In genomic region chr5:21718546-21718945, GRCm38 (mm10) we compare ENCODE assay signal across 17 mouse cellular contexts. TPM values are rescaled to one million over a fixed set of nuclear protein-coding genes. Genes with fewer than 3 reads are reported as not detected.
DNase-seq lines count a peak whose midpoint lies in the region; TF ChIP-seq lines count a peak whose summit lies in the region.
"Had no signal": no experiment of that assay in that cellular context is flagged by ENCODE, and none has a peak within 500 bp of the region (broad histone marks: within the 10 kb centered on the region; RNA-seq: fewer than 3 reads in every experiment).

No protein-coding gene starts in this region.

- DNase-seq in heart, adult 11 months, result peak; percentile 37
- DNase-seq in heart, adult 9 months (ENCODE audit: low spot score in 2 of 2), result no peak
- DNase-seq in testis, postnatal 10 days (ENCODE audit: low spot score), result no peak
- peak; percentile 53 for DNase-seq in ZHBTc4 (ENCODE audit: low read depth, low spot score)
- no peak for DNase-seq in kidney, adult 18-20 months
- DNase-seq: B cell, adult 2 months; cerebellum, adult 11 months; cerebellum, adult 8-10 months; cerebellum, postnatal 10 days; cerebellum, postnatal 36 days; gastrocnemius, postnatal 25 days; heart, adult 2 months had no signal

- no peak for TF ChIP-seq POLR2A in testis, adult 2 months (IDR thresholded peaks at IDR 0.05; ENCODE audit: control insufficient read depth, low read depth, low read length)

- no peaks in the 10 kb centered on the region for H3K27me3 ChIP-seq in testis, adult 2 months (ENCODE audit: control insufficient read depth, insufficient read depth, low read length)
- H3K27me3 ChIP-seq: CH12.LX; forebrain, embryonic 15.5 days; hindbrain, embryonic 12.5 days; hindbrain, embryonic 15.5 days had no signal

- no peak for TF ChIP-seq CTCF in testis, adult 2 months (IDR thresholded peaks at IDR 0.05; ENCODE audit: control insufficient read depth, insufficient read depth, insufficient replicate concordance, low read depth, low read length)

- H3K4me1 ChIP-seq in testis, adult 2 months (ENCODE audit: control insufficient read depth, insufficient read depth, low read length), result peaks cover 14% of the 10 kb centered on the region
- H3K4me1 ChIP-seq: forebrain, embryonic 15.5 days; hindbrain, embryonic 12.5 days; hindbrain, embryonic 15.5 days had no signal

- no peak overlapping the region for H3K27ac ChIP-seq in testis, adult 2 months (ENCODE audit: control insufficient read depth, insufficient read depth, low read depth, low read length)
- H3K27ac ChIP-seq: forebrain, embryonic 15.5 days; heart, adult 2 months; hindbrain, embryonic 12.5 days; hindbrain, embryonic 15.5 days had no signal

- peak overlapping the region; percentile 48 for H3K4me3 ChIP-seq in testis, adult 2 months (ENCODE audit: control insufficient read depth, low read depth, low read length)
- H3K4me3 ChIP-seq: forebrain, embryonic 15.5 days; heart, adult 2 months; hindbrain, embryonic 12.5 days; hindbrain, embryonic 15.5 days had no signal

- no peaks in the 10 kb centered on the region for H3K36me3 ChIP-seq in testis, adult 2 months (ENCODE audit: control insufficient read depth, insufficient read depth, low read length)
- H3K36me3 ChIP-seq: forebrain, embryonic 15.5 days; hindbrain, embryonic 12.5 days; hindbrain, embryonic 15.5 days had no signal

RNA-seq across cellular contexts. Expression of gene Napepld, which starts 17.4 kb away (rescaled TPM):
- polyA plus RNA-seq in testis, adult 2 months (2012; rRNA removed), result 13.5 and 14.4 TPM in 2 replicates

RNA-seq across cellular contexts. Expression of gene Pmpcb, which starts 18.4 kb away (rescaled TPM):
- polyA plus RNA-seq in testis, adult 2 months (2012; rRNA removed), result 78.0 and 86.0 TPM in 2 replicates

Comparison
In these comparisons a context has a peak if more than half of its experiments do, and no peak if none do; other contexts are left out.
1. DNase-seq: peak in heart, adult 11 months (single experiment) and ZHBTc4 (single experiment); none in heart, adult 9 months (0 of 2), testis, postnatal 10 days (single experiment) and kidney, adult 18-20 months (single experiment).